Mouse (Mus musculus): Measurements from ENCODE around the gene Wdr20rt. TPM values are rescaled to one million over a fixed set of nuclear protein-coding genes. Genes with fewer than 3 reads are reported as not detected.
"Not testable (repeated sequence)": the region's sequence is repeated elsewhere in the genome, so short reads cannot be mapped to it uniquely, and the experiment has no call there.

Gene Wdr20rt
- polyA plus RNA-seq (2015; fragmentation: Nextera tagmentation; extraction: Ambion mirVana), result not detected in 2 replicates

DNA sequence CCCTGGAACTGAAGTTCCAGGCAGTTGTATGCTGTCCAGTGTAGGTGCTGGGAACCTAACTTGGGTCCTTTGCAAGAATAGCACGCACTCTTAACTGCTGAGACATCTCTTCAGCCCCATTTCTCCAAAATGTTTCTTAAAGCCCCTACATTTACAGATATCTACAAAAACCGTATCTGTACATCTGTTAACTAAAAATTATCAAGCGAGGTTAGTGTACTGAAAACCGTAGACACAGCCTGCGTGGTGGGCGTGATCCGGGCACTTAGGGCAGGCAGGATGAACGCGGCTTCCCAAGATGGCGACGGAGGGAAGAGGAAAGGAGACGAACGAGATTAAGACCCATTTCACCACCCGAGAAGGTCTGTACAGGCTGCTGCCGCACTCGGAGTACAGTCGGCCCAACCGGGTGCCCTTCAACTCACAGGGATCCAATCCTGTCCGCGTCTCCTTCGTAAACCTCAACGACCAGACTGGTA lies at the start of gene Wdr20rt:
Wdr20rt (plus strand) TSS at position 51 of the 479 bp plus-strand sequence.
- Histone ChIP-seq H3K4me1 (replicated peaks) (no peaks in the 10 kb centered on the region), H3K9ac (no peak within 1 kb of the TSS), H3K4me2 (replicated peaks) (no peak within 1 kb of the TSS), H3K27ac (no peak within 1 kb of the TSS), H3K4me3 (replicated peaks) (no peak within 1 kb of the TSS), H3K36me3 (no peaks in the 10 kb centered on the region), H3K27me3 (replicated peaks) (no peaks in the 10 kb centered on the region), H3K9me3 (no peaks in the 10 kb centered on the region)
- no peak for ATAC-seq
- 94% methylated on average over 22 of the region's 22 CpGs for WGBS

DNA sequence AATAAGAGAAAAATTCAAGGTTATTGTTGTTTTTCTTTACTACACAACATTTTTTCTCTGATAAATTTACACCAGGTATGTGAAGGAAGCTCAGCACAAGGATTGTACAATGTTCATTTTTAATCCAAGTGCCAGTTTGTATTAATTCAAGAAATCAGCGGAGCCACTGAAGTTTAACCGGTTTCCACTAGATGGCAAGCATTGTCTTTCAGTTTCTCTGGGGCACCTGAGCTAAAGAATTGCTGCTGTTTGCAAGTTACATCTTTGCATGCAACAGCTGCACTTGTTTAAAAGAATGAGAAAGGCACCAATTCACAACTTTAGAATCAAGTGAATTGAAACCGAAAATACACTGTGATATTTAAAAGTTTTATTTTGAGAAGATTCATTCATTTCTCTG lies 38.0 kb upstream of the Wdr20rt start:
- Histone ChIP-seq H3K27me3 (replicated peaks) (no peaks in the 10 kb centered on the region), H3K36me3 (no peaks in the 10 kb centered on the region), H3K4me2 (replicated peaks) (no peak overlapping the region), H3K9ac (no peak overlapping the region), H3K27ac (no peak overlapping the region), H3K4me1 (replicated peaks) (no peaks in the 10 kb centered on the region), H3K9me3 (no peaks in the 10 kb centered on the region), H3K4me3 (replicated peaks) (no peak overlapping the region)
- no peak for ATAC-seq
- WGBS, result 61% methylated on average over 3 of the region's 3 CpGs

GRCm38 (mm10) chr12:65189213-65189612 lies 36.1 kb upstream of the Wdr20rt start:
- WGBS, result 85% methylated on average over 2 of the region's 2 CpGs

DNA sequence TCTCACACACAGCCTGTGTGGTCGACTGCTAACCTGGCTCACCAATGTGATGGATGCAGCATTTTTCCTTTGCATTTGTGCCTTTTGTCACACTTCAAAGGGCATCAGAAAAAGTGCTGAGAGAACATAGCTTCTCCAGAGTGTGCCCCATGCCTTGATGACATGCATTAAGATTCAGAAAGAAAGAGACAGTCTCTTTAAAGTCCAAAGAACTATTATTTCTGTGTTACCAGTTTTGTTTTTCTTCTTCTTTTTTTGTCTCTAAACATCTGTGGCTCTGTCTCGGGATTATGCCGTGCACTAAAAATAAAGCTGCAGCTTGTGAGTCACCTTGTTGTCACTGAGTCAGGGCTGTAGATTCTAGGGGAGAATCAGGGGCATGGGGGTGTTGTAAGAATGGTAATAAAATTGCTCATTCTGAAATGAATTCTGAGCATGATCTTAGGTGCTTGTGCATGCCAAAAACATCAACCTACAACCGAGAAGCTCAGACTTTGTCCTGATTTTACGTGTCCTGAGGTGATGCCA lies 31.2 kb upstream of the Wdr20rt start:
- no peaks in the 10 kb centered on the region for H3K4me1 ChIP-seq (replicated peaks)
- H3K27ac ChIP-seq, result no peak overlapping the region
- WGBS, result 56% methylated on average over 5 of the region's 5 CpGs
- H3K27me3 ChIP-seq (replicated peaks), result no peaks in the 10 kb centered on the region
- no peak for ATAC-seq
- no peaks in the 10 kb centered on the region for H3K36me3 ChIP-seq
- H3K4me3 ChIP-seq (replicated peaks), result no peak overlapping the region
- H3K9me3 ChIP-seq, result no peaks in the 10 kb centered on the region
- no peak overlapping the region for H3K9ac ChIP-seq
- H3K4me2 ChIP-seq (replicated peaks), result no peak overlapping the region

More at GRCm38 (mm10) chr12:65189213-65189612, 36.1 kb upstream of the Wdr20rt start:
- Histone ChIP-seq H3K27ac (no peak overlapping the region), H3K4me1 (replicated peaks) (no peaks in the 10 kb centered on the region), H3K4me2 (replicated peaks) (no peak overlapping the region), H3K9ac (no peak overlapping the region), H3K9me3 (no peaks in the 10 kb centered on the region), H3K27me3 (replicated peaks) (no peaks in the 10 kb centered on the region), H3K4me3 (replicated peaks) (no peak overlapping the region), H3K36me3 (no peaks in the 10 kb centered on the region)
- ATAC-seq, result no peak

DNA sequence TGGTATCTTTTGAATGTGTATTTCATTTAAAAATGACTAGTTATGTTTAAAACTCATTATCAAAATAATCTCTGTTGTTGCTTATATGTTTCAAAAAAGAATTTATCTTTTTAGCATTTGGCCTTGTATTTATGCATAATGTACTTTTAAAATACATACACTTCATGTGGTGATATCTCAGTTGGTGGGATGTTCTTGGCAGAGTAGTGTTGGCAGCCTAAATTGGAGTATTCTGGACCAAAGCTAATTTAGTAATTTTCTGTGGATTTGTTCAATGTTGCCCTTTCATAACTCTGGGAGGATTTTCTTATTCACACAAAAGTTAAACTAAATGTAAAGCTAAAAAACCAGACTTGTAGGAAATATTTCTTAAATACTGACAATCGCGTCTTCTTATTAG lies 23.5 kb upstream of the Wdr20rt start:
- no peak for ATAC-seq
- H3K4me3 ChIP-seq (replicated peaks), result no peak overlapping the region
- WGBS, result 91% methylated on average over 2 of the region's 2 CpGs
- H3K4me1 ChIP-seq (replicated peaks), result no peaks in the 10 kb centered on the region
- H3K36me3 ChIP-seq, result no peaks in the 10 kb centered on the region
- no peak overlapping the region for H3K4me2 ChIP-seq (replicated peaks)
- H3K27me3 ChIP-seq (replicated peaks), result no peaks in the 10 kb centered on the region
- H3K9ac ChIP-seq, result no peak overlapping the region
- H3K9me3 ChIP-seq, result no peaks in the 10 kb centered on the region
- no peak overlapping the region for H3K27ac ChIP-seq

DNA sequence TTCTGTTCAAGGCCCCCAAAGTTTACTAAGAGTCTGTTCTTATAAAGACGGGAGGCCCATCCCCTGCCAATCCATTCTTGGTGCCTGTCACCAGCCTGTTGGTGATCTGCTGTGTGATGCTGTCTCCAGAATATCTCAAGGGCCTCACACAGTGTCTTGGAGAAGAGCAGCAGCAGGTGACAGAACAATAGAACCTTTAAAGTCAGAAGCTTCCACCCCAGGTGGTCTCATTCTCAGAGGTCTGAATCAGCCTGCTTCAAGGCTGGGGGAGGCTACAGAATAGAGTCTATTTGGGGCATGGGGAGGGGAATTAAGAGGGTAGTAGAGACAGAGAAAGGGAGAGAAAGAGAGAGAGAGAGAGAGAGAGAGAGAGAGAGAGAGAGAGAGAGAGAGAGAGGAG lies 18.9 kb upstream of the Wdr20rt start:
- 73% methylated on average over 1 of the region's 1 CpGs for WGBS
- Histone ChIP-seq H3K36me3 (no peaks in the 10 kb centered on the region), H3K4me2 (replicated peaks) (no peak overlapping the region), H3K4me1 (replicated peaks) (no peaks in the 10 kb centered on the region), H3K9ac (no peak overlapping the region), H3K27me3 (replicated peaks) (no peaks in the 10 kb centered on the region), H3K27ac (no peak overlapping the region), H3K9me3 (no peaks in the 10 kb centered on the region), H3K4me3 (replicated peaks) (no peak overlapping the region)
- no peak for ATAC-seq

- WGBS, result 86% methylated on average over 6 of the region's 6 CpGs
- H3K36me3 ChIP-seq, result no peaks in the 10 kb centered on the region
These were observed 8.9 kb upstream of the Wdr20rt start for GRCm38 (mm10) chr12:65216404-65216840.

GRCm38 (mm10) chr12:65228628-65229027 lies 3.3 kb downstream of the Wdr20rt start:
- Histone ChIP-seq H3K36me3 (no peaks in the 10 kb centered on the region), H3K4me3 (replicated peaks) (no peak overlapping the region), H3K4me2 (replicated peaks) (no peak overlapping the region), H3K9ac (no peak overlapping the region), H3K27me3 (replicated peaks) (no peaks in the 10 kb centered on the region), H3K4me1 (replicated peaks) (no peaks in the 10 kb centered on the region), H3K9me3 (no peaks in the 10 kb centered on the region), H3K27ac (no peak overlapping the region)
- 91% methylated on average over 6 of the region's 6 CpGs for WGBS
- no peak for ATAC-seq

More at GRCm38 (mm10) chr12:65216404-65216840, 8.9 kb upstream of the Wdr20rt start:
- Histone ChIP-seq H3K27ac (no peak overlapping the region), H3K27me3 (replicated peaks) (no peaks in the 10 kb centered on the region), H3K4me2 (replicated peaks) (no peak overlapping the region), H3K9me3 (no peaks in the 10 kb centered on the region), H3K9ac (no peak overlapping the region), H3K4me3 (replicated peaks) (no peak overlapping the region), H3K4me1 (replicated peaks) (no peaks in the 10 kb centered on the region)
- no peak for ATAC-seq

- no peak for ATAC-seq
- Histone ChIP-seq H3K27ac (no peak overlapping the region), H3K4me1 (replicated peaks) (no peaks in the 10 kb centered on the region), H3K4me3 (replicated peaks) (no peak overlapping the region), H3K9me3 (no peaks in the 10 kb centered on the region), H3K4me2 (replicated peaks) (no peak overlapping the region), H3K27me3 (replicated peaks) (no peaks in the 10 kb centered on the region), H3K36me3 (no peaks in the 10 kb centered on the region), H3K9ac (no peak overlapping the region)
These were observed 3.7 kb downstream of the Wdr20rt start for GRCm38 (mm10) chr12:65229041-65229440.

DNA sequence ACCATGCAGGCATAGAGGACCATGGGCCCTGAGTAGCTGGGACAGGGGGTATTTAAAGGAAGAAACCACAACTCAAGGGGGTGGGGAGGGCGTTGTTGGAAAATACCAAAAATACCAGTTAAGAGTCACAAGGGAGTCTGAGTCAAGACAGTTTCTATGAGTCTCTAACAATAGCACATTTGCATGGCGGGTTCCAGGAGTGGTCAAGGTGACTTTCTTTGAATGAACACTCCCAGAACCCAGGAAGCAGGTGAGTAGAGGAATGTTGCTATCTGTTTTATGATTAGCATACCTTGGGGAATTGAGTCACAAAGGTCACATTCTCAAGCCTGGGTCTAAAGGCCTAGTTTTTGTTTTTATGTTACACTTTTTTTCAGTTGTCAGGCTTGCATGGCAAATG lies 7.5 kb downstream of the Wdr20rt start:
- not testable (repeated sequence) for H3K27me3 ChIP-seq (replicated peaks); H3K27ac ChIP-seq; ATAC-seq; H3K9me3 ChIP-seq; H3K9ac ChIP-seq; H3K4me2 ChIP-seq (replicated peaks); H3K36me3 ChIP-seq; H3K4me1 ChIP-seq (replicated peaks); H3K4me3 ChIP-seq (replicated peaks)
- WGBS, result 78% methylated on average over 2 of the region's 2 CpGs

DNA sequence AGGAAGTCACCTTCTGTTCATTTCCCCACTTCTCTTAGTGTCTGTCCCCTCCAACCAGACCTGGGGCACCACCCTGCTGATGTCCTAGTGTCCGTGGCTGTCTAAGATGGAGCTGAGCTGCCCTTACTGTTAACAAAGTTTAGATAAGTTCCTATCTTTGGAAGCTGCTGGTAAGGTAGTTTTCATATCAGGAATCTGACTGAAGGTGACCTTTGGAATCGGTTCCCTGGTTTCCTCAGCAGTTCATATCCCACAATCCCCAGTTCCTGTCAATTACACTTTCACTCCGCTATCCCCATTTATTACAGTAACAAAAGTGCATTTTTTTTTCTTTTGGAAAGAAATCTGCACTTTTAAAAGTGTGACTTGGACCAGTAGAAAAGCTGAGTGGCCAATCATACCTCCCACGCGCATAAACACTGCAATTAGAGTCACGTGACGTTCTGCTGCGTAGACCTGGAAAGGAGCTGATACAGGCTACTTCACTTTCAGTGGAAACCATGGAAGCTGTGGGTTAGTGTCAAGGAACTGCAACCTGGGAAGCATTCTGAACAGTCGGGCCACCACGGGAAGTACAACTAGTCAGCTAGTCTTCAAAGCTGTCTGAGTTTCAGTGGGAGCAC lies 24.9 kb downstream of the Wdr20rt start:
- no peak overlapping the region for H3K4me2 ChIP-seq (replicated peaks)
- no peak overlapping the region for H3K9ac ChIP-seq
- no peaks in the 10 kb centered on the region for H3K36me3 ChIP-seq
- no peak for ATAC-seq
- no peak overlapping the region for H3K27ac ChIP-seq
- no peaks in the 10 kb centered on the region for H3K4me1 ChIP-seq (replicated peaks)
- 85% methylated on average over 10 of the region's 10 CpGs for WGBS
- no peak overlapping the region for H3K4me3 ChIP-seq (replicated peaks)
- no peaks in the 10 kb centered on the region for H3K27me3 ChIP-seq (replicated peaks)
- H3K9me3 ChIP-seq, result no peaks in the 10 kb centered on the region

GRCm38 (mm10) chr12:65256887-65257286 lies 31.6 kb downstream of the Wdr20rt start:
- Histone ChIP-seq H3K9me3 (no peaks in the 10 kb centered on the region), H3K27me3 (replicated peaks) (no peaks in the 10 kb centered on the region), H3K9ac (no peak overlapping the region), H3K4me2 (replicated peaks) (no peak overlapping the region), H3K27ac (no peak overlapping the region), H3K4me3 (replicated peaks) (no peak overlapping the region), H3K36me3 (no peaks in the 10 kb centered on the region), H3K4me1 (replicated peaks) (no peaks in the 10 kb centered on the region)
- ATAC-seq, result no peak
